Mouse (Mus musculus) embryonic facial prominence, embryonic 11.5 days (tissue): ENCODE measurements at regions not wholly inside any gene's neighbourhood (a gene's known extent, or its start where the extent isn't known, plus 50 kb on each side); places are given as distances from the start of the nearest gene placed in this dataset.

ENCODE experiments used
- ATAC-seq: fragments of 200-750 bp; cut with Nextera tagmentation; replicated peaks from 2 replicates; pipeline ENCODE4 v1.8.0; 2017; ENCODE audit warnings: low read depth; ENCODE audit not compliant: insufficient number of reproducible peaks, low FRiP score, low TSS enrichment
- DNase-seq: peaks from one replicate; pipeline ENCODE4 v3.0.0-alpha.2; 2015; ENCODE audit warnings: low spot score
- H3K27ac ChIP-seq: fragments of 300-500 bp; sonication (generic); replicated peaks from 2 replicates; pipeline ENCODE4 v1.5.1; 2014; ENCODE audit warnings: mild to moderate bottlenecking, low read depth, low read length, control low read depth
- H3K27me3 ChIP-seq: fragments of 300-500 bp; sonication (generic); 2 replicates; pipeline ENCODE4 v1.6.1; 2014; ENCODE audit warnings: mild to moderate bottlenecking, low read length, moderate library complexity, mixed read lengths; ENCODE audit not compliant: control insufficient read depth, insufficient read depth
- H3K36me3 ChIP-seq: fragments of 300-500 bp; sonication (generic); replicated peaks from 2 replicates; pipeline ENCODE4 v1.6.1; 2014; ENCODE audit warnings: low read depth, mild to moderate bottlenecking, low read length, moderate library complexity, mixed read lengths; ENCODE audit not compliant: control insufficient read depth, insufficient read depth
- H3K4me1 ChIP-seq: fragments of 300-500 bp; sonication (generic); 2 replicates; pipeline ENCODE4 v1.6.1; 2014; ENCODE audit warnings: low read length, mixed read lengths; ENCODE audit not compliant: control insufficient read depth, insufficient read depth
- H3K4me2 ChIP-seq: fragments of 300-500 bp; sonication (generic); 2 replicates; pipeline ENCODE4 v1.6.1; 2014; ENCODE audit warnings: low read depth, mild to moderate bottlenecking, control low read depth, low read length, moderate library complexity
- H3K4me3 ChIP-seq: fragments of 300-500 bp; sonication (generic); 2 replicates; pipeline ENCODE4 v1.5.1; 2014; ENCODE audit warnings: low read depth, low read length, control low read depth
- H3K9ac ChIP-seq: fragments of 300-500 bp; sonication (generic); replicated peaks from 2 replicates; pipeline ENCODE4 v1.6.1; 2014; ENCODE audit warnings: mild to moderate bottlenecking, control low read depth, low read length
- H3K9me3 ChIP-seq: fragments of 300-500 bp; sonication (generic); replicated peaks from 2 replicates; pipeline ENCODE4 v1.6.1; 2016; ENCODE audit warnings: mild to moderate bottlenecking, low read length, inconsistent platforms, mixed read lengths; ENCODE audit not compliant: control insufficient read depth
- WGBS: fragments of 180-500 bp; shearing (Covaris S2); extraction: QIAGEN DNeasy Blood & Tissue Kit; methylation state at CpG from one replicate; pipeline ENCODE4 v1.1.7; 2014; 5-methylcytosine and 5-hydroxymethylcytosine counted together

- Histone ChIP-seq H3K36me3 (no peaks in the 10 kb centered on the region), H3K9me3 (no peaks in the 10 kb centered on the region), H3K4me3 (no peak overlapping the region), H3K27me3 (no peaks in the 10 kb centered on the region), H3K9ac (no peak overlapping the region), H3K4me2 (no peak overlapping the region), H3K27ac (no peak overlapping the region), H3K4me1 (no peaks in the 10 kb centered on the region)
- WGBS, result 87% methylated on average over 2 of the region's 2 CpGs
- ATAC-seq (no peak), DNase-seq (no peak)
These were observed 81.3 kb downstream of the Hsd17b3 start for GRCm38 (mm10) chr13:64007688-64008087.

- H3K36me3 ChIP-seq, result no peaks in the 10 kb centered on the region
- no peak overlapping the region for H3K4me3 ChIP-seq
- H3K9me3 ChIP-seq, result no peaks in the 10 kb centered on the region
- WGBS, result 2% methylated on average over 6 of the region's 6 CpGs
- no peak overlapping the region for H3K4me2 ChIP-seq
- no peaks in the 10 kb centered on the region for H3K27me3 ChIP-seq
- H3K9ac ChIP-seq, result no peak overlapping the region
- H3K27ac ChIP-seq, result peak overlapping the region; percentile 65
- DNase-seq (peak; percentile 82), ATAC-seq (peak; percentile 74)
- no peaks in the 10 kb centered on the region for H3K4me1 ChIP-seq
These were observed 86.0 kb downstream of the Hsd17b3 start for GRCm38 (mm10) chr13:64002945-64003459.

- H3K4me3 ChIP-seq, result no peak overlapping the region
- no peak for ATAC-seq
- no peaks in the 10 kb centered on the region for H3K27me3 ChIP-seq
- no peak overlapping the region for H3K9ac ChIP-seq
- H3K27ac ChIP-seq, result no peak overlapping the region
- no peak for DNase-seq
- 74% methylated on average over 6 of the region's 6 CpGs for WGBS
- H3K36me3 ChIP-seq, result no peaks in the 10 kb centered on the region
- no peaks in the 10 kb centered on the region for H3K9me3 ChIP-seq
- H3K4me2 ChIP-seq, result no peak overlapping the region
- no peaks in the 10 kb centered on the region for H3K4me1 ChIP-seq
These were observed 88.7 kb downstream of the Hsd17b3 start for GRCm38 (mm10) chr13:64000303-64000702.

GRCm38 (mm10) chr13:63998647-63999046 lies 90.4 kb downstream of the Hsd17b3 start:
- WGBS, result 75% methylated on average over 10 of the region's 10 CpGs
- Histone ChIP-seq H3K4me2 (no peak overlapping the region), H3K9ac (no peak overlapping the region), H3K27me3 (no peaks in the 10 kb centered on the region), H3K9me3 (no peaks in the 10 kb centered on the region), H3K27ac (no peak overlapping the region), H3K4me1 (no peaks in the 10 kb centered on the region), H3K4me3 (no peak overlapping the region), H3K36me3 (no peaks in the 10 kb centered on the region)
- DNase-seq (no peak), ATAC-seq (no peak)

GRCm38 (mm10) chr13:63993857-63994477 lies 95.1 kb downstream of the Hsd17b3 start:
- Histone ChIP-seq H3K27ac (no peak overlapping the region), H3K27me3 (no peaks in the 10 kb centered on the region), H3K4me1 (no peaks in the 10 kb centered on the region), H3K4me2 (no peak overlapping the region), H3K9me3 (no peaks in the 10 kb centered on the region), H3K4me3 (no peak overlapping the region), H3K36me3 (no peaks in the 10 kb centered on the region), H3K9ac (no peak overlapping the region)
- no peak for ATAC-seq
- no peak for DNase-seq
- 73% methylated on average over 12 of the region's 12 CpGs for WGBS

- no peak for DNase-seq
These were observed 96.0 kb downstream of the Hsd17b3 start for GRCm38 (mm10) chr13:63992989-63993388.

GRCm38 (mm10) chr13:63990480-63990958 lies 98.5 kb downstream of the Hsd17b3 start:
- Histone ChIP-seq H3K36me3 (no peaks in the 10 kb centered on the region), H3K27ac (no peak overlapping the region), H3K4me3 (no peak overlapping the region), H3K4me2 (no peak overlapping the region), H3K9me3 (no peaks in the 10 kb centered on the region), H3K4me1 (no peaks in the 10 kb centered on the region), H3K27me3 (no peaks in the 10 kb centered on the region), H3K9ac (peak overlapping the region; percentile 23; the same call in 1 of the 2 replicates)
- peak; percentile 47 for DNase-seq
- 19% methylated on average over 8 of the region's 8 CpGs for WGBS
- no peak for ATAC-seq

More at GRCm38 (mm10) chr13:63992989-63993388, 96.0 kb downstream of the Hsd17b3 start:
- Histone ChIP-seq H3K4me3 (no peak overlapping the region), H3K9me3 (no peaks in the 10 kb centered on the region), H3K36me3 (no peaks in the 10 kb centered on the region), H3K27ac (no peak overlapping the region), H3K27me3 (no peaks in the 10 kb centered on the region), H3K4me1 (no peaks in the 10 kb centered on the region), H3K9ac (no peak overlapping the region), H3K4me2 (no peak overlapping the region)
- WGBS, result 70% methylated on average over 1 of the region's 1 CpGs
- ATAC-seq, result no peak

GRCm38 (mm10) chr13:63989769-63990168 lies 99.3 kb downstream of the Hsd17b3 start:
- Histone ChIP-seq H3K9me3 (no peaks in the 10 kb centered on the region), H3K27me3 (no peaks in the 10 kb centered on the region), H3K4me2 (no peak overlapping the region), H3K4me3 (no peak overlapping the region), H3K27ac (no peak overlapping the region), H3K36me3 (no peaks in the 10 kb centered on the region), H3K4me1 (no peaks in the 10 kb centered on the region), H3K9ac (no peak overlapping the region)
- 66% methylated on average over 2 of the region's 2 CpGs for WGBS
- ATAC-seq, result no peak
- no peak for DNase-seq
